Mouse (Mus musculus): ENCODE data around the gene Timm8a2. TPM values are rescaled to one million over a fixed set of nuclear protein-coding genes. Genes with fewer than 3 reads are reported as not detected.

Timm8a2 gene
- polyA plus RNA-seq, 1 experiment from 2014 or later = not detected

DNA sequence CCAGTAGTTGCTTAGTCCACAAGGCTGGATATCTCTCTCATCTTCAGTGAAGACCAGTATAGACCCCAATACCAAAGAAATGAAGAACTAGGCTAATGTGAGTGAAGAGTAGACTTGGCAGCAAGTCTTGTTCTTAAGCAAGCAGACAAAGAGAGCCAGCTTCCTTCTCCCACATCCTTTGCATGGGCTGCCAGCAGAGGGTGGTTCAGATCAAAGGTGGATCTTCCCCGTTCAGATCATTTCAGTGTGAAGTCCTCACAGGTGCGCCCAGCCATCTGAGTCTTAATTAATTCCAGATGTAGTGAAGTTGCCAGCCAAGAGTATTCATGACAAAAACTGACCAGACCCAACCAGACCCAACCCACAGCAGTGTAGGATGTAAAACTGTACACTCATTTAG, 16.5 kb upstream of the Timm8a2 start:
- 91% methylated on average over 2 of the region's 2 CpGs for WGBS
- H3K4me3 ChIP-seq (ENCODE audit: low read depth, low read length) = no peak overlapping the region
- H3K27me3 ChIP-seq (ENCODE audit: control insufficient read depth, insufficient read depth, low read length) = no peaks in the 10 kb centered on the region
- no peak overlapping the region for H3K4me2 ChIP-seq (ENCODE audit: low read depth, low read length)
- H3K4me1 ChIP-seq (ENCODE audit: control insufficient read depth, insufficient read depth, low read length) = no peaks in the 10 kb centered on the region
- no peak overlapping the region for H3K9ac ChIP-seq (replicated peaks; ENCODE audit: low read depth, low read length)
- H3K36me3 ChIP-seq (ENCODE audit: control insufficient read depth, insufficient read depth, low read length) = peaks cover 3% of the 10 kb centered on the region; the same call in 1 of the 2 replicates
- H3K9me3 ChIP-seq (ENCODE audit: control insufficient read depth, low read length) = no peaks in the 10 kb centered on the region
- no peak overlapping the region for H3K27ac ChIP-seq (ENCODE audit: low read depth, low read length)
- ATAC-seq (ENCODE audit: low read depth) = no peak

DNA sequence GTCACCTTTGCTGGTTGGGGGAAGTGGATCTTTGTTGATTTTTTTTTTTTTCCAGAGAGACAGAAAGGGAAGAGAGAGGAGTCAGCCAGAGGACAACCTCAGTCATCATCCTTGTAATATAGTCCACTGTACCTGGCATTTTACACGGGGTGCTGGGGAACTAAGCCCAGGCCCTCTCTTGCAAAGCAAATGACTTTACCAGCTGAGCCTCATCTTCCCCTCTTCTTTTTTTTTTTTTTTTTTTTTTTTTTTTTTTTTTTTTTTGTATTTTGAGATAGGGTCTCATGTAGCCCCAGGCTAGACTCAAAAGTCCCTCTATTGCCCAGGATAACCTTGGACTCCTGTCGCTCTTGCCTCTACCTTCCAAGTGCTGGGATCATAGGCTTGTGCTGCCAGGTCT, 15.1 kb upstream of the Timm8a2 start:
- no peak for ATAC-seq (ENCODE audit: low read depth)
- Histone ChIP-seq H3K9ac (replicated peaks; ENCODE audit: low read depth, low read length) (no peak overlapping the region), H3K4me1 (ENCODE audit: control insufficient read depth, insufficient read depth, low read length) (no peaks in the 10 kb centered on the region), H3K4me3 (ENCODE audit: low read depth, low read length) (no peak overlapping the region), H3K4me2 (ENCODE audit: low read depth, low read length) (no peak overlapping the region), H3K36me3 (ENCODE audit: control insufficient read depth, insufficient read depth, low read length) (peaks cover 3% of the 10 kb centered on the region; the same call in 1 of the 2 replicates), H3K9me3 (ENCODE audit: control insufficient read depth, low read length) (no peaks in the 10 kb centered on the region), H3K27me3 (ENCODE audit: control insufficient read depth, insufficient read depth, low read length) (no peaks in the 10 kb centered on the region), H3K27ac (ENCODE audit: low read depth, low read length) (no peak overlapping the region)
- 93% methylated on average over 2 of the region's 2 CpGs for WGBS

DNA sequence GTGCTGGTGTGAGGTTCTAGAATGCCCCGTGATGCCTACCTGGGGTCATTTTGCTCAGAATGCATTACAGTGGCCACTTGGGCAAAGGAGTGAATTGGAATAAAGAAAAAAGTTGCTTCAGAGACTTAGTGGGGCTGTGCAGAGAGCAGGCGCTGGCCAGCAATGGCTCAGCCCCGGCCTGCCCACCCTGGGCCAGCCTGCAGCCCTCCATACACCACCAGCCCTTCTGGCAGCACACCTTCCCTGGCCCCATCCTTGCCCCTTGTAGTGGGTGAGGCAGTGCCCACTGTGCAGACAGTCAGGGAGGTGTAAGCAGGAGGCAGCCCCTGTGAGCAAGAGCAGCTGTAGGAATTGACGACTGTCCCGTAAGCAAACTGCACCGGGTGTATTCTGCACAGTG, 13.9 kb upstream of the Timm8a2 start:
- Histone ChIP-seq H3K36me3 (ENCODE audit: control insufficient read depth, insufficient read depth, low read length) (peaks cover 3% of the 10 kb centered on the region; the same call in 1 of the 2 replicates), H3K9me3 (ENCODE audit: control insufficient read depth, low read length) (no peaks in the 10 kb centered on the region), H3K4me2 (ENCODE audit: low read depth, low read length) (no peak overlapping the region), H3K27me3 (ENCODE audit: control insufficient read depth, insufficient read depth, low read length) (no peaks in the 10 kb centered on the region), H3K4me1 (ENCODE audit: control insufficient read depth, insufficient read depth, low read length) (no peaks in the 10 kb centered on the region), H3K4me3 (ENCODE audit: low read depth, low read length) (no peak overlapping the region), H3K27ac (ENCODE audit: low read depth, low read length) (no peak overlapping the region), H3K9ac (replicated peaks; ENCODE audit: low read depth, low read length) (no peak overlapping the region)
- no peak for ATAC-seq (ENCODE audit: low read depth)
- WGBS = 93% methylated on average over 6 of the region's 6 CpGs

DNA sequence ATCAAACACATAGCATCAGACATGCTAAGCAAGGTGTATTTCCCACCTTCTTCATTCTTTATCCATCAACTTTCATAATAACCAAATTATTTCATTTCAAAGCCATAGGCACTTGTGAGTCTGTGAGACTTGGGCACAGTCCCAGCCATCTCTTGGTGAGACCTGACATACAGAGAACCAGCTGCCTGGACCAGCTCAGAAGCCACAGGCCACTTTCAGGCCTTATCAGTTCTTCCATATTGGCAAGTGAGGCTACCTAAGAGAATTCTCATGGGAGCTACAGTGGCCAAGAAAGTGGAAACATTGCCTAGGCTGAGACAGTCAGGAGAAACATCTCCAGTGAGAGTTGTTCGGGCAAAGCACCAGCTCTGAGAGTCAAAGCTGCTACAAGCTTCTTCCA, 11.4 kb upstream of the Timm8a2 start:
- Histone ChIP-seq H3K9ac (replicated peaks; ENCODE audit: low read depth, low read length) (no peak overlapping the region), H3K36me3 (ENCODE audit: control insufficient read depth, insufficient read depth, low read length) (peaks cover 3% of the 10 kb centered on the region; the same call in 1 of the 2 replicates), H3K4me1 (ENCODE audit: control insufficient read depth, insufficient read depth, low read length) (no peaks in the 10 kb centered on the region), H3K9me3 (ENCODE audit: control insufficient read depth, low read length) (no peaks in the 10 kb centered on the region), H3K4me2 (ENCODE audit: low read depth, low read length) (no peak overlapping the region), H3K4me3 (ENCODE audit: low read depth, low read length) (no peak overlapping the region), H3K27ac (ENCODE audit: low read depth, low read length) (no peak overlapping the region), H3K27me3 (ENCODE audit: control insufficient read depth, insufficient read depth, low read length) (no peaks in the 10 kb centered on the region)
- WGBS = 96% methylated on average over 1 of the region's 1 CpGs
- no peak for ATAC-seq (ENCODE audit: low read depth)

DNA sequence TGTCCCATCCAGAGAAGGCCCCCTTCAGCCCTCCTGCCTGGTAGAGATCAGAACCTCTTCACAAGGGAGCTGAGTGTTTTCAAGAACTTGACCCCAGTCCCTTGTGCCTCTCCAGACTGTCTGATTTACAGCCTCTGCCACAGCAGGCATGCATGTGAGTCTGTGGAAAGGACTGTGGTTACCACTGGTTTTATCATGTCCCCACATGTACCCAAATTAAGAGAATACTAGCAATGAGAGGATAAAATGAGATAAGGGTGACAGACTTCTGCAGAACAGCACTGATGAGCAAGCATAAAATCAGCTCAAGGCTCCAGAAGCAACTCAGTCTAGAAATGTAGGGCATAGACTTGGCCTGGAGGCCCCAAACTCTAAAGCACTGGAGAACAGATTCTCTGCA, 10.5 kb upstream of the Timm8a2 start:
- Histone ChIP-seq H3K4me2 (ENCODE audit: low read depth, low read length) (no peak overlapping the region), H3K36me3 (ENCODE audit: control insufficient read depth, insufficient read depth, low read length) (peaks cover 3% of the 10 kb centered on the region; the same call in 1 of the 2 replicates), H3K4me1 (ENCODE audit: control insufficient read depth, insufficient read depth, low read length) (no peaks in the 10 kb centered on the region), H3K9me3 (ENCODE audit: control insufficient read depth, low read length) (no peaks in the 10 kb centered on the region), H3K27me3 (ENCODE audit: control insufficient read depth, insufficient read depth, low read length) (no peaks in the 10 kb centered on the region), H3K27ac (ENCODE audit: low read depth, low read length) (no peak overlapping the region), H3K9ac (replicated peaks; ENCODE audit: low read depth, low read length) (no peak overlapping the region), H3K4me3 (ENCODE audit: low read depth, low read length) (no peak overlapping the region)
- no peak for ATAC-seq (ENCODE audit: low read depth)

DNA sequence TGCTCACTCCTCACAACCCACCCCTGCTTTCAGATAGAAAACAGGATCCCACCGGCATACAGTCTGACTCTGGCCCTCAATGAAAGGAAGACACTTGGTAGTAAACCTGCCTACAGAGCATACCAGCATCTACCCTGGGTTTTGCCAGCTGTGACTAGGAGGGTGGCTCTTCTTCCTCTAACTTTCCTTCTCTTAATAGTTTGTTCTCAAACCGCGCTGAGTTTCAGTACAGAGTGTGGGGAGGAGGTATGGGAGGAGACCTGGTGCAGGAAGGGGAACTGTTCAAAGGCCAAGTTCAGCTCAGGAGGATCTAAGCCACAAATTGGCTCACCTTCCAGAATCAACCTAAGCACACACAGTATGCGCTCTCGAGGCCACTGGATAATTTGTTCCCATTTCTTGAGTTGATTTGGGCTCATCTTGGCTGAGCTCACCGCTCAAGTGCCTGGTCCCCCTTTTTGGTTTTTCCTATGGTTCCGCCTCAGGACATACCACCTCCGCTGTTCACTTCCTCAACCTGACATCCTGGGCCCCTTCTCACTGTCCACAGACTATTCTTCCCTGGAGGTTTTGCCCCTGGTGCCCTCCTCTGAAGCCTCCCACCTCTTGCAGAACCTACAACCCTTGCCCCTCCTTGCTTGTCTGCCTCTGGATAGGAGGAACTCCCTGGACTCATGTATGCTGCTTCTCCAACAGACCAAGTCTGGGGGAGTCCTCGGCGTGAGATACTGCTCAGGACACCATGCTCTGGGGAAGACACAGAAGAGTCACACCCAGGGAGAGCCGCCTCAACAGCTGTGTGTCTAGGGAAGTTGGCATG, 5.3 kb upstream of the Timm8a2 start:
- H3K9me3 ChIP-seq (ENCODE audit: control insufficient read depth, low read length) = no peaks in the 10 kb centered on the region
- no peak overlapping the region for H3K4me3 ChIP-seq (ENCODE audit: low read depth, low read length)
- no peak overlapping the region for H3K9ac ChIP-seq (replicated peaks; ENCODE audit: low read depth, low read length)
- H3K36me3 ChIP-seq (ENCODE audit: control insufficient read depth, insufficient read depth, low read length) = no peaks in the 10 kb centered on the region
- no peak overlapping the region for H3K4me2 ChIP-seq (ENCODE audit: low read depth, low read length)
- H3K4me1 ChIP-seq (ENCODE audit: control insufficient read depth, insufficient read depth, low read length) = no peaks in the 10 kb centered on the region
- no peaks in the 10 kb centered on the region for H3K27me3 ChIP-seq (ENCODE audit: control insufficient read depth, insufficient read depth, low read length)
- 93% methylated on average over 11 of the region's 11 CpGs for WGBS
- ATAC-seq (ENCODE audit: low read depth) = no peak
- H3K27ac ChIP-seq (ENCODE audit: low read depth, low read length) = no peak overlapping the region

DNA sequence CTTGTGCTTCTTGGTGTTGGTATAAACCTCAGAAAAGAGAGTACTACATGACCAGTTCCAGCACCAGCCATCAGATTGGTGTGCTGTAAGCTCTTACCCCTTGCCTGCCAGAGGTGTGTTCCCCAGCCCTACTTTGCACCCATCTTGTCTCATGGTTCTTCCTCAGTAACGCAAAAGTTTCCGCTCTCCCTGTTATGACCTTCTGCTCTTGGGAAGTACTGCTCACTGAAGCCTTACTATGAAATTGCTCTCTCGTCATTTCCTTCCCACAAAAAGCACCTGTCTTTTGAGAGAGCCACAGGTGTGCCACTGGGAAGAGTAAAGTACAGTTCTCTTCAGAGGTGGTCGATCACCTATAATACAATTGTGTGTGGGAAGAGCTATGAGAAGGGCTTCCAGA, 4.6 kb upstream of the Timm8a2 start:
- Histone ChIP-seq H3K4me3 (ENCODE audit: low read depth, low read length) (no peak overlapping the region), H3K4me2 (ENCODE audit: low read depth, low read length) (no peak overlapping the region), H3K36me3 (ENCODE audit: control insufficient read depth, insufficient read depth, low read length) (no peaks in the 10 kb centered on the region), H3K27me3 (ENCODE audit: control insufficient read depth, insufficient read depth, low read length) (no peaks in the 10 kb centered on the region), H3K4me1 (ENCODE audit: control insufficient read depth, insufficient read depth, low read length) (no peaks in the 10 kb centered on the region), H3K9me3 (ENCODE audit: control insufficient read depth, low read length) (no peaks in the 10 kb centered on the region), H3K9ac (replicated peaks; ENCODE audit: low read depth, low read length) (no peak overlapping the region), H3K27ac (ENCODE audit: low read depth, low read length) (no peak overlapping the region)
- WGBS = 92% methylated on average over 4 of the region's 4 CpGs
- no peak for ATAC-seq (ENCODE audit: low read depth)

DNA sequence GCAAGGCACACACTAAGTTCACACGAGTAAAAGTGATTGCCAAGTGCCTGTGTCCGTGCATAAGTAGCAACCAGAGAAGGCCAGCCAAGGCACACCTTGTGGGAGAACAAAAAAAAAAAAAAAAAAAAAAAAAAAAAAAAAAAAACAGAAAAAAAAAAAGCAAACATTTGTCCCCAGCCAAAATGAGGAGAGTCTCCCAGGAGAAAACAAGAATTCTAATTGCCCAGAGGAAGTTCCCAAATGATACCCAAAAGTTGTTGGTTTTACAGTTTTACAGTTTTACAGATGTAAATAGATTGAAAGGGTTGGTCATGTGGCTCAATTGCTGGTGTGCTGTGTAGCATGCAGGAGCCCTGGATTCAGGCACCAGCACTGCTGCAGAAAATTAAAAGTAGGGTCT, 2.4 kb upstream of the Timm8a2 start:
- Histone ChIP-seq H3K4me1 (ENCODE audit: control insufficient read depth, insufficient read depth, low read length) (no peaks in the 10 kb centered on the region), H3K4me3 (ENCODE audit: low read depth, low read length) (no peak overlapping the region), H3K9me3 (ENCODE audit: control insufficient read depth, low read length) (no peaks in the 10 kb centered on the region), H3K27me3 (ENCODE audit: control insufficient read depth, insufficient read depth, low read length) (no peaks in the 10 kb centered on the region), H3K9ac (replicated peaks; ENCODE audit: low read depth, low read length) (no peak overlapping the region), H3K36me3 (ENCODE audit: control insufficient read depth, insufficient read depth, low read length) (no peaks in the 10 kb centered on the region), H3K4me2 (ENCODE audit: low read depth, low read length) (no peak overlapping the region), H3K27ac (ENCODE audit: low read depth, low read length) (no peak overlapping the region)
- WGBS = 90% methylated on average over 2 of the region's 2 CpGs
- no peak for ATAC-seq (ENCODE audit: low read depth)

DNA sequence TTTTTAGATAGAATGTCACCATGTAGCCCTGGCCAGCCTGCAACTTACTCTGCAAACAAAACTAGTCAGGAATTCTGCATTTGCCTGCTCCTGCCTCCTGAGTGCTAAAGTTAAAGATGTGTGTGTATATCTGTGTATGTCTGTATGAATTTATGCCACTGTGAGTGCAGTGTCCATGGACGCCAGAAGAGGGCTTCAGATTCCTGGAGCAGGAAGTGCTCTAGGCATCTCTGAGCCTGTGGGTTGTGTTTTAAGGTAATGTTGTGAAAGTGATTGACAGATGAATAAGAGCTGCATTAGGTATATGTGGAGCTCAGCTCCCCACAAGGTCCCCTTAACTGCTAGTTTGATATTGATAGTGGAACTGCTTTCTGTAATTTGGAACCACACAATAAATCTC, 707 bp downstream of the Timm8a2 start:
- no peak overlapping the region for H3K4me3 ChIP-seq (ENCODE audit: low read depth, low read length)
- no peak overlapping the region for H3K4me2 ChIP-seq (ENCODE audit: low read depth, low read length)
- no peak overlapping the region for H3K9ac ChIP-seq (replicated peaks; ENCODE audit: low read depth, low read length)
- H3K4me1 ChIP-seq (ENCODE audit: control insufficient read depth, insufficient read depth, low read length) = no peaks in the 10 kb centered on the region
- WGBS = 97% methylated on average over 1 of the region's 1 CpGs
- H3K9me3 ChIP-seq (ENCODE audit: control insufficient read depth, low read length) = no peaks in the 10 kb centered on the region
- no peaks in the 10 kb centered on the region for H3K36me3 ChIP-seq (ENCODE audit: control insufficient read depth, insufficient read depth, low read length)
- no peak overlapping the region for H3K27ac ChIP-seq (ENCODE audit: low read depth, low read length)
- ATAC-seq (ENCODE audit: low read depth) = no peak
- no peaks in the 10 kb centered on the region for H3K27me3 ChIP-seq (ENCODE audit: control insufficient read depth, insufficient read depth, low read length)
